Mouse (Mus musculus) thymus, adult 2 months (tissue): Measurements from ENCODE around the gene Fam213b.

ENCODE experiments used
- CTCF ChIP-seq: fragments of 200-500 bp; IDR thresholded peaks from 2 replicates; pipeline ENCODE4 v1.5.1; 2012; ENCODE audit warnings: mild to moderate bottlenecking, control low read depth, low read length, moderate library complexity, borderline replicate concordance; ENCODE audit not compliant: control insufficient read depth, poor library complexity, insufficient read depth; ENCODE audit errors: extremely low read depth
- POLR2A ChIP-seq: fragments of 200-500 bp; IDR thresholded peaks from 2 replicates; pipeline ENCODE4 v1.6.1; 2012; ENCODE audit warnings: mild to moderate bottlenecking, low read length, control low read depth, moderate library complexity; ENCODE audit not compliant: control insufficient read depth, poor library complexity, insufficient read depth; ENCODE audit errors: extremely low read depth

- no peak for TF ChIP-seq POLR2A
- no peak for TF ChIP-seq CTCF
These were observed 31.7 kb downstream of the Fam213b start for GRCm38 (mm10) chr4:154867257-154867656.
